Mouse (Mus musculus): ENCODE measurements around the gene Maea. TPM values are rescaled to one million over a fixed set of nuclear protein-coding genes. Genes with fewer than 3 reads are reported as not detected.

The Maea gene
- polyA plus RNA-seq (2015; fragmentation: Nextera tagmentation; extraction: Ambion mirVana), result 126 and 128 TPM in 2 replicates

DNA sequence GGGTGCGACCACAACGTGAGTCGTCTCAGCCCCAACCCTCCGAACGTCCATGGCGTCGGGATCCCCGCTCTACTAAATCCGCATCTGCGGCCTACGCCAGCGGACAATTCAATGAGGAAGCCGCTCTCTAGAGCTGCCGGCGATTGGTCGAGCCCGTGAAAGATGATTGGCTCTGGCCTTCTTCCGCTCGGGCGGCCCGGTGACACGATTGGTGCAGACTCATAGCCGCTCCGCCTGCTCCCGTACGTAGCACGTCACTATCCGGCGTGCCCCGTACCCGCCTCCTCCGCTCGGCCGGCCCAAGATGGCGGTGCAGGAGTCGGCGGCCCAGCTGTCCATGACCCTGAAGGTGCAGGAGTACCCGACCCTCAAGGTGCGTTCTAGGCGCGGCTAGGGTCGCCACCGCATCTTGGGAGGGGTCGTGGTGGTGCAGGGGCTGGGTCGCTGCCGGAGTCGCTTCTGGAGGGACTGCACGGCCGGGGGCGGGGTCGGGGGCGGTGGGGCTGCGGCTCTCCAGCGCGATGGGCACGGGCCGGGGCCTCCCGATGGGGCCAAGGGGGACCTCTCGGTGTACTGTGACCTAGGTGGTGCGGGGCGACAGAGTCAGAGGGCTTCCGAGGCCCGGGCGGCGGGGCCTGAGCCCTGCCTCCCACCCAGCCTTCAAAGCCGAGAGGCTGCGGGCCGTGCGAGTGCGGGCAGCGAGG, at the start of gene Maea:
Gene Maea (plus strand): TSS at position 237 of the 704 bp plus-strand sequence.
- H3K4me3 ChIP-seq (replicated peaks), result peak within 1 kb of the TSS; percentile 99
- H3K27me3 ChIP-seq (replicated peaks), result no peaks in the 10 kb centered on the region
- peaks cover 13% of the 10 kb centered on the region; the same call in 1 of the 2 replicates for H3K4me1 ChIP-seq (replicated peaks)
- H3K9me3 ChIP-seq, result no peaks in the 10 kb centered on the region
- WGBS, result under 1% methylated on average over 71 of the region's 71 CpGs
- peak within 1 kb of the TSS; percentile 74 for H3K4me2 ChIP-seq (replicated peaks)
- H3K36me3 ChIP-seq, result peaks cover 8% of the 10 kb centered on the region; the same call in 1 of the 2 replicates
- peak; percentile 100 for ATAC-seq
- H3K27ac ChIP-seq, result peak within 1 kb of the TSS; percentile 85
- H3K9ac ChIP-seq, result peak within 1 kb of the TSS; percentile 97

DNA sequence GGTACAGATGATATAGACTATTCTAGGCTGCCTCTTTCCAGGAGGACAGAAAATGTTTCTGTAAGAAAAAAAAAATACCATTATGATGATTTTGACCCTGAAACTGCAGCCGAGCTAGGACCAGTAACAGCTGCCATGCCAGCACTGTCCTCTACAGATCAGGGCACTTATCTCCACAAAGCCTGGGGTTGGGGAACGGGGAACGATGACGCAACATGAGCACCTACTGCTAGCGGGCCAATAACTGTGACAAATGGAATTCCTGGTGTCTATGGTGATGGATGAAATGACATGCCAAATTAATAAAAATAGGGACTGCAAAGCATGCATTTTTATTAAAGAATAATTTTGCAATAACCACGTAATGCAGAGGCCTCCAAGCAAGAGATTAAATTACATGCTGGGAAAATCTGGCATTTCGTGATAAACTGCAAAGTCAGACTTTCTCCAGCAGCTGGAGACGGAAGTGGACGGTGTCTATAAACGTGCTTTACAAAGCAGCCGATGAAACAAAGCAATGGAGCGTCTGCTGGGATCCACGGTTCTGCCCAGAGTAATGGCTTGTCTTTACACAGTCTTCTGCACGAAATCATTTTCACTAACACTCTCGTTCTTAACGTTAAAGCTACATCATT, 41.4 kb upstream of the Maea start:
- Histone ChIP-seq H3K9me3 (no peaks in the 10 kb centered on the region), H3K9ac (no peak overlapping the region), H3K27ac (no peak overlapping the region), H3K4me1 (replicated peaks) (no peaks in the 10 kb centered on the region), H3K4me3 (replicated peaks) (no peak overlapping the region), H3K4me2 (replicated peaks) (no peak overlapping the region), H3K27me3 (replicated peaks) (no peaks in the 10 kb centered on the region), H3K36me3 (no peaks in the 10 kb centered on the region)
- no peak for ATAC-seq
- WGBS, result 29% methylated on average over 16 of the region's 16 CpGs

DNA sequence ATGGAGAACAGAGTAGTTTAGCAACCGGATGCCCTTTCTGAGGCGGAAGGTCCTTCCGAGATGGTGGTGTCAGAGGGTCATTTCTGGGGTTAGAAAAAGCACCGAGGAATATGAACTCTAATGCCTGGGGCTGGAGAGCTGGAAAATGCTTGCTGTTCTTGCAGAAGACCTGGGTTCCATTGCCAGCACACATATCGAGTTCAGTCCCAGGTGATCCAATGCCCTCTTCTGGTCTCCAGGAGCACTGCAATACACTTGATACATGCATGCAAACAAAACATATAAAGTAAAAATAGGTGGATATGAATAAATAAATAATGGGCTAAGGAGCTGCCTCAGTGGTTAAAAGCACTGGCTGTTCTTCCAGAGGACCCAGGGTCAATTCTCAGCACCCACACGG, 38.1 kb upstream of the Maea start:
- no peak overlapping the region for H3K4me2 ChIP-seq (replicated peaks)
- WGBS, result 70% methylated on average over 6 of the region's 6 CpGs
- ATAC-seq, result no peak
- no peak overlapping the region for H3K9ac ChIP-seq
- H3K27me3 ChIP-seq (replicated peaks), result no peaks in the 10 kb centered on the region
- no peak overlapping the region for H3K4me3 ChIP-seq (replicated peaks)
- no peak overlapping the region for H3K27ac ChIP-seq
- H3K9me3 ChIP-seq, result no peaks in the 10 kb centered on the region
- no peaks in the 10 kb centered on the region for H3K4me1 ChIP-seq (replicated peaks)
- no peaks in the 10 kb centered on the region for H3K36me3 ChIP-seq

DNA sequence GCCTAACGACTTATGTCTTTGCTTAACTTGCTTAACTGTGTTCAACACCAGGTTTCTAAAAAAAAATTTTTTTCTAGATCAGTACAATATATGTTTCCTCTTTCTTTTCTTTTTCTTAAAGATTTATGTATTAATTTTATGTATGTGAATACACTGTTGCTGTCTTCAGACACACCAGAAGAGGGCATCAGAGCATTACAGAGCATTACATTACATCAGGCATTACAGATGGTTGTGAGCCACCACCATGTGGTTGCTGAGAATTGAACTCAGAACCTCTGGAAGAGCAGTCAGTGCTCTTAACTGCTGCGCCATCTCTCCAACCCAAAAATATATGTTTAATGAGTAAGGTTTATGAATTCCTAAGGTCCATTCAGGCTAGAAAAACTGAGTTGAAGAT, 33.5 kb upstream of the Maea start:
- Histone ChIP-seq H3K4me3 (replicated peaks) (no peak overlapping the region), H3K9me3 (no peaks in the 10 kb centered on the region), H3K4me1 (replicated peaks) (no peaks in the 10 kb centered on the region), H3K27me3 (replicated peaks) (no peaks in the 10 kb centered on the region), H3K36me3 (no peaks in the 10 kb centered on the region), H3K9ac (no peak overlapping the region), H3K4me2 (replicated peaks) (no peak overlapping the region), H3K27ac (no peak overlapping the region)
- 87% methylated on average over 2 of the region's 2 CpGs for WGBS
- no peak for ATAC-seq

DNA sequence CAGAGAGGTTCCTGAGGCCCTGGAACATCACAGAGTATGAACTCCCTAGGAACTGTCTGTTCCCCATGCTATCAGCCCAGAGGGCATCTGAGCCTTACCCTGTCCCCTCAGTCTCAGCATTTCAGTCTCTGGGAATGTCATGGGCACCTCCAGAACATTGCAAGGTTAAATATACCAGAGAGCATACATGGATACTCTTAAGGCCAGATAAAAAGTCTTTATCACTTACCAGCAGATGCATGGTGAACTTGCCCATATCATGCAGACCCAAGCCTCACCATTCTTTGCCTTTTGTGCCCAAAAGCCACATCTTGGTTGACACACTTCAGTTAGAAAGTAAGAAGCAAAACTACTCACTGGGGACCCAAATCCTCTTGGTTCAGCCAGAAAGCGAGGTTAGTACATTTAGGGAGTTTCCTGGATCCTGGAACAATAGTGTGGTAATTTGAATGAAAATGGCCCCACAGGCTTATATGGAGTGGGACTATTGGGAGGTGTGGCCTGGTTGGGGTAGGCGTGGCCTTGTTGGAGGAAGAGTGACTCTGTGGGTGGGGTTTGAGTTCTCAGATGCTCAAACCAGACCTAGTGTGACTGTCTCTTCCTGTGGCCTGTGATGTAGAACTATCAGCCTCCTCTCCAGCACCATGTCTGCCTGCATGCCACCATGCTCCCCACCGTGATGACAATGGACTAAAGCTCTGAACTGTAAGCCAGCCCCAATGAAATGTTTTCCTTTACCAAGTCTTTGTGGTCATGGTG, 24.4 kb upstream of the Maea start:
- no peak for ATAC-seq
- Histone ChIP-seq H3K9me3 (no peaks in the 10 kb centered on the region), H3K4me3 (replicated peaks) (no peak overlapping the region), H3K27ac (no peak overlapping the region), H3K4me1 (replicated peaks) (no peaks in the 10 kb centered on the region), H3K36me3 (no peaks in the 10 kb centered on the region), H3K27me3 (replicated peaks) (no peaks in the 10 kb centered on the region), H3K9ac (no peak overlapping the region), H3K4me2 (replicated peaks) (no peak overlapping the region)
- 76% methylated on average over 3 of the region's 3 CpGs for WGBS

DNA sequence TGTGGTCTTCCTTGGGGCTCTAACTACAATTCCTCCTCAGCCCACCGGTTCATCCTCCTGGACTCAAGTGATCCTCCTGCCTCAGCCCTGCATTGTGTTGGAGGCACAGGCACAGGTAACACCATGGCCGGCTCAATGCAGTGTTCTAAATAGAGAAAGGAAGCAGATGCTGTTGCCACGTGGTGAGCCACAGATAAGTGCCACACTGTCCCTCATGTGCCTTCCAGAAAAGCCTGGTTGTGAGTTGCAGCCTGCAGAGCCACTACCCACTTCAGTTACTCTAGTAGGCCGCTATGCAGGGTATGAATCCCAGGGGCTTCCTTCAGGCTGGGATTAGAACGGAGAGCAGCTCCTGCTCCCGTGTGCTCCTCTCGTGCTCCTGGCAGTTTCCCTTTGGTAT, 23.1 kb upstream of the Maea start:
- no peak overlapping the region for H3K4me2 ChIP-seq (replicated peaks)
- H3K36me3 ChIP-seq, result no peaks in the 10 kb centered on the region
- H3K9me3 ChIP-seq, result no peaks in the 10 kb centered on the region
- no peak overlapping the region for H3K4me3 ChIP-seq (replicated peaks)
- no peak for ATAC-seq
- WGBS, result 81% methylated on average over 7 of the region's 7 CpGs
- no peaks in the 10 kb centered on the region for H3K27me3 ChIP-seq (replicated peaks)
- H3K4me1 ChIP-seq (replicated peaks), result no peaks in the 10 kb centered on the region
- H3K9ac ChIP-seq, result no peak overlapping the region
- no peak overlapping the region for H3K27ac ChIP-seq

DNA sequence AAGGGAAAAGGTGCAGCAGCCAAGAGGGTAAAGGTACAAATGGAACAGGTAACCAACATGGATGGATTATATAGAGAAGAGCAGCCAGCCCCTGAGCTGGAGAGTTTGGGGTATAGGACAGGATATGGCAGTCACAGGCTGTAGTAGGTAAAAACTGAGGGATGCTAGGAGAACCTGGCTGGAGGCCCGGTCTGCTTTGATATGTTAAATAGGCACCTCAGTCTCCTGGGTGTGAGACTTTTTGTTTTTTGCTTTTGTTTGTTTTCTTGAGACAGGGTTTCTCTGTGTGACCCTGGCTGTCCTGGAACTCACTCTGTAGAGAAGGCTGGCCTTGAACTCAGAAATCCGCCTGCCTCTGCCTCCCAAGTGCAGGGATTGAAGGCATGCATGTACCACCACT, 10.8 kb upstream of the Maea start:
- no peaks in the 10 kb centered on the region; the same call in 1 of the 2 replicates for H3K27me3 ChIP-seq (replicated peaks)
- no peak overlapping the region for H3K4me3 ChIP-seq (replicated peaks)
- no peak for ATAC-seq
- no peaks in the 10 kb centered on the region for H3K36me3 ChIP-seq
- WGBS, result 54% methylated on average over 2 of the region's 2 CpGs
- no peak overlapping the region for H3K4me2 ChIP-seq (replicated peaks)
- H3K4me1 ChIP-seq (replicated peaks), result no peaks in the 10 kb centered on the region
- no peak overlapping the region for H3K27ac ChIP-seq
- no peak overlapping the region for H3K9ac ChIP-seq
- no peaks in the 10 kb centered on the region for H3K9me3 ChIP-seq

DNA sequence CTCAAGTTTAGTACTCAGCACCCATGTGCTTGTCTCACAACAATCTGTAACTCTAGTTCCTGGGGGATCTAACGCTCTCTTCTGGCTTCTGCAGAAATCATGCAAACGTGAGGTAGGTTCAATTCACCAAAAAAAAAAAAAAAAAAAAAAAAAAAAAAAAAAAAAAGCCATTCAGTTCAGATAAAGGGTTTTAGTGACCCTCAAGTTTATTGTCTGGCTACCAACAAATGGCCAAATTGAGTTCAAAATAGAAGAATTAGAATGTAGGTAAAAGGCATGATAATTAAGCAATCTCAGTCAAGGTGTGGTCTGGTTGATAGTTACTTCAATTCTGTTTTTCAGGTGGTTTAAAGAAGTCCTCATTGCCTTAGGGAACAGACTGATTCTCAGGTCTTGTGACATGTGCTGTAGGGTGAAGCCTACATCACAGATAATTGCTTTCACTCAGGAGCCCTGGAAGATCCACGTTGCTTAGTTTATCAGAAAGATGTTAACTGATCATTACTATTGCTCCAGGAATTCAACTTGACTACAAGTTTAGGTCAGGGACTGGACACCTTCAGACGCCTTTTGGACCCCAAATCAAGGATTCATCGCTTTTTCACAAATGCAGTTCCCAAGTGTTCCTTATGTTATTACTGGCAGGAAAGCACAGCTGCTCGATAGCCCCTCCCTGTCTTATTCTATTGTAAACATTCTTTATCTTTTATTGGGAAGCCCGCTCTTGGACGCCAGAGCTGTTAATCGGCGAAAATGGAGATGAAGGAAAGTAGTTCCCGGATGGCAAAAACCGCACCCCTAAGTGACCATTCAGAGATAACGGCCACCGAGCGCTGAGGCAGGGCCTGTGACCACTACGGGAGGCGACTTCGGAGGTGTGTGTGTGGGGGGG, 682 bp upstream of the Maea start:
- Histone ChIP-seq H3K9me3 (no peaks in the 10 kb centered on the region), H3K27ac (peak overlapping the region; percentile 82), H3K9ac (peak overlapping the region; percentile 64), H3K27me3 (replicated peaks) (no peaks in the 10 kb centered on the region), H3K4me2 (replicated peaks) (peak overlapping the region; percentile 72), H3K4me3 (replicated peaks) (peak overlapping the region; percentile 99), H3K36me3 (peaks cover 8% of the 10 kb centered on the region; the same call in 1 of the 2 replicates), H3K4me1 (replicated peaks) (peaks cover 13% of the 10 kb centered on the region; the same call in 1 of the 2 replicates)
- 20% methylated on average over 18 of the region's 18 CpGs for whole genome bisulfite sequencing
- no peak for ATAC-seq

DNA sequence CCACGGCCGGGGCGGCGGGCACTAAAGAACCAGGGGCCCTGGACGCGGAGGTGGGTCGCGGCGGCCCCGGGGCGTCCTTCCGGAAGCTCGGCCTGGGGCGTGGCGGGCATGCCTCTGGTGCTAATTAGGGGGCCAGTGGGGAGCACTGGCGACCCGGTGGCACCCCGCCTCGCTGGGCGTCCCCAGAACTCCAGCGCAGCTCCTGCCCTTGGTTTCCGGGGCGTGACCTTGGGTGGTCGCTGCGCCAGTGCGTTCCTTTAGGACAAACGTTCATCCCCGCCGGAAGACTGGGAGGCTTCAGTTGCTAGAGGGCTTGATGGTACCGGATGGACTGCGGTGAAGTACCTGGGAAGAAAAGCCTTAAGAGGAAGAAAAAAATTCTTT, 660 bp downstream of the Maea start:
- Histone ChIP-seq H3K4me3 (replicated peaks) (peak overlapping the region; percentile 99), H3K9ac (peak overlapping the region; percentile 97), H3K4me2 (replicated peaks) (peak overlapping the region; percentile 74), H3K36me3 (peaks cover 8% of the 10 kb centered on the region; the same call in 1 of the 2 replicates), H3K27ac (peak overlapping the region; percentile 85), H3K4me1 (replicated peaks) (peaks cover 13% of the 10 kb centered on the region; the same call in 1 of the 2 replicates), H3K9me3 (no peaks in the 10 kb centered on the region), H3K27me3 (replicated peaks) (no peaks in the 10 kb centered on the region)
- ATAC-seq, result no peak; the same call in 1 of the 2 replicates
- WGBS, result under 1% methylated on average over 31 of the region's 31 CpGs

DNA sequence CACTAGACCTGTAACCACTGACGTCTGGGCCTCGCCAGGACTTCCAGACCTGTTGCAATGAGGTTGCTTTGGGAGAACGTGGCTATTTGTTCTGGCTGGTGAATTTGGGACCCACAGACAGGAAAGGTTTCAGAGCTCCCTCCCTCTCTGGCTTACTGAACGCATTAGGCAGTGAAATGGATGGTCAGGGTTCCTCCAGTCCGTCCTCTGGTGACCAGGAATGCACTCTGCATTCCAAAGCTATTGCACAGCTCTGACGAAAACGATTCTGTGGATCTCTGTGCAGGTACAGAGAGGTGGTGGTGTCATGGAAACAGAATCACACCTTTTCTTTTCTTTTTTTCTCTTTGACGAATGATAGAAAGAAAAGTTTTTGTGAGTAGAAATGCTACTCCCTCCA, 1.9 kb downstream of the Maea start:
- Histone ChIP-seq H3K4me2 (replicated peaks) (peak overlapping the region; percentile 74), H3K27me3 (replicated peaks) (no peaks in the 10 kb centered on the region), H3K27ac (no peak overlapping the region), H3K4me3 (replicated peaks) (no peak overlapping the region), H3K36me3 (peaks cover 8% of the 10 kb centered on the region; the same call in 1 of the 2 replicates), H3K9me3 (no peaks in the 10 kb centered on the region), H3K9ac (no peak overlapping the region), H3K4me1 (replicated peaks) (peaks cover 13% of the 10 kb centered on the region; the same call in 1 of the 2 replicates)
- no peak for ATAC-seq
- 66% methylated on average over 8 of the region's 8 CpGs for WGBS

DNA sequence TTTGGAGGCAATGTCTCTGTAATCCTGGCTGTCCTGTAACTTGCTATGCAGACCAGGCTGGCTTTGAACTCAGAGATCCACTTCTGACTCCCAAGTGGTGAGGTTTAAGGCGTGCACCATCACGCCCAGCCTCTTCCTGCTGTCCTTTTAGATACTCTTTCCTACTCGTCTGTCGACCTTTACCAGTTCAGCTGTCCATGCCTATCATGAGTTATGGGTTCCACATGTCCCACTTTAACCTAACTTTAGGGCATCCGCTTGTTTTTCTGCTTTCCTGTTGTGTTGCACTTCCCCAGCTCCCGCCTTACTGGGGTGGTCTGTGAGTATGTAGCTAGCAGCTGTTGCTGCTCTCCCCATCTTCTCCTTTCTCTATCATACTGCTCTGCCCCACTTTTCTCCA, 5.9 kb downstream of the Maea start:
- no peak for ATAC-seq
- Histone ChIP-seq H3K4me3 (replicated peaks) (no peak overlapping the region), H3K27ac (no peak overlapping the region), H3K4me2 (replicated peaks) (no peak overlapping the region), H3K27me3 (replicated peaks) (no peaks in the 10 kb centered on the region), H3K9me3 (no peaks in the 10 kb centered on the region), H3K9ac (no peak overlapping the region), H3K4me1 (replicated peaks) (peaks cover 11% of the 10 kb centered on the region; the same call in 1 of the 2 replicates), H3K36me3 (peaks cover 8% of the 10 kb centered on the region; the same call in 1 of the 2 replicates)
- 77% methylated on average over 6 of the region's 6 CpGs for whole genome bisulfite sequencing
